Mouse (Mus musculus) C2C12 (cell line): ENCODE results near the gene Xylt1. TPM values are rescaled to one million over a fixed set of nuclear protein-coding genes. Genes with fewer than 3 reads are reported as not detected.

Experiments used
- H3K27me3 ChIP-seq: one replicate; pipeline ENCODE4 v1.6.1; 2011; ENCODE audit not compliant: control insufficient read depth, insufficient read depth, insufficient read length
- H3K36me3 ChIP-seq: one replicate; pipeline ENCODE4 v1.6.1; 2011; ENCODE audit not compliant: control insufficient read depth, insufficient read depth
- H3K4me3 ChIP-seq: one replicate; pipeline ENCODE4 v1.5.1; 2011; ENCODE audit warnings: mild to moderate bottlenecking, control low read depth; ENCODE audit not compliant: poor library complexity, insufficient read depth, severe bottlenecking
- H3K79me2 ChIP-seq: one replicate; pipeline ENCODE4 v1.6.1; 2011; ENCODE audit not compliant: control insufficient read depth, insufficient read depth
- H3K79me3 ChIP-seq: one replicate; pipeline ENCODE4 v1.6.1; 2011; ENCODE audit warnings: low read depth, control low read depth
- H3ac ChIP-seq: one replicate; pipeline ENCODE3; 2011; ENCODE audit warnings: low read depth; ENCODE audit not compliant: control insufficient read depth, insufficient read length
- CEBPB ChIP-seq: IDR thresholded peaks from one replicate; pipeline ENCODE4 v1.6.1; 2011; ENCODE audit warnings: low read depth, mild to moderate bottlenecking, control low read depth, moderate library complexity
- CTCF ChIP-seq: IDR thresholded peaks from one replicate; pipeline ENCODE4 v1.5.1; 2011; ENCODE audit not compliant: control insufficient read depth, insufficient read depth, insufficient read length
- FOSL1 ChIP-seq: IDR thresholded peaks from one replicate; pipeline ENCODE4 v1.8.0; 2011; ENCODE audit warnings: mild to moderate bottlenecking, low read length; ENCODE audit not compliant: poor library complexity, insufficient read depth, severe bottlenecking
- MAX ChIP-seq: IDR thresholded peaks from one replicate; pipeline ENCODE4 v1.6.1; 2011; ENCODE audit warnings: mild to moderate bottlenecking, control low read depth
- MYOD1 ChIP-seq: IDR thresholded peaks from one replicate; pipeline ENCODE4 v1.6.1; 2011; ENCODE audit warnings: low read depth; ENCODE audit not compliant: control insufficient read depth, insufficient read length
- MYOG ChIP-seq: IDR thresholded peaks from one replicate; pipeline ENCODE4 v1.6.1; 2011; ENCODE audit not compliant: control insufficient read depth, insufficient read length; ENCODE audit errors: extremely low read depth
- USF1 ChIP-seq: IDR thresholded peaks from one replicate; pipeline ENCODE4 v1.6.1; 2011; ENCODE audit warnings: low read depth, mild to moderate bottlenecking, control low read depth, moderate library complexity
- polyA plus RNA-seq: library from polyadenylated mRNA; unstranded; fragments of >200 nt; fragmentation: generic; extraction: Trizol; gene quantifications from one replicate; pipeline ENCODE4 v1.2.1, GENCODE M21; 2012; ENCODE audit warnings: missing spikeins

The Xylt1 gene
- polyA plus RNA-seq, 1 experiment: not detected

DNA sequence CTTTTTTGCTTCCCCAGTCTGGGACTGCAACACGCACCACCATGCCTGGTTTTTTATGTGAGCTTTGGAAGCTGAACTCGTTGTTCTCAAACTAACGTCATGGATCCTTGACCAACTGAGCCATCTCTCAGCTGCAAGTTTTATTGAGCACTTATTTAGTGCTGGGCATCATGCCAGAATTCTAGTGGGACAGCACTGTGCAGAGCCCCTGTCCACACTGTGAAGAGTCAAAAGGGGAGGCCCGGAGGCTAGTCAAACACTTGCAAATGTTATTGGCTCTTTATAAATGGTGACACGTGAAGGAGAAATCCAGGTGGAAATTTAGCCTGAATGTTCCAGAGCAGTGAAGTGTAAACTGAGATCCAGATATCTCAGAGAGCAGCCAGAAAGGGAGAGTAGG is 121.6 kb downstream of the Xylt1 start:
- Histone ChIP-seq H3K4me3 (no peak overlapping the region), H3K27me3 (no peaks in the 10 kb centered on the region), H3K79me3 (no peaks in the 10 kb centered on the region), H3K79me2 (no peaks in the 10 kb centered on the region), H3K36me3 (no peaks in the 10 kb centered on the region), H3ac (no peak overlapping the region)
- no peak for TF ChIP-seq CEBPB
- TF ChIP-seq MYOD1: no peak
- no peak for TF ChIP-seq MAX
- no peak for TF ChIP-seq USF1
- no peak for TF ChIP-seq MYOG
- no peak for TF ChIP-seq FOSL1
- TF ChIP-seq CTCF: no peak

DNA sequence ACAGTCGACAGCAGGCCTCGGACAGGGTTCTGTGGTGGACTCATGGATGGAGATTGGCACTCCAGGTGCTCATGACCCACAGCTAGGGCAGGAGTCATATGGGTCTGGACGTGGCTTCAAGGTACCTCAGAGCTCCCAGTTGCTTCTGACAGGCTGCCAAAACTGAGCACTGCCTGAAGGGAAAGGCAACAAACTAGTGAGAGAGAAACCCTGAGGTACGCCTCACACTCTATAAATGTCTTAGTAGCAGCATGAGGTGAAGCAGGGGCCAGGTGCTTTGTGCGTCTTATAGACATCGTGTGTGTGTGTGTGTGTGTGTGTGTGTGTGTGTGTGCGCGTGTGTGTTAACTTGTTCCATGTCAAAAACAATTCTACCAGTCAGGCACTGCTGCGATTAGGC is 122.9 kb downstream of the Xylt1 start:
- H3K36me3 ChIP-seq: no peaks in the 10 kb centered on the region
- no peaks in the 10 kb centered on the region for H3K79me2 ChIP-seq
- H3ac ChIP-seq: no peak overlapping the region
- TF ChIP-seq USF1: no peak
- TF ChIP-seq MAX: no peak
- TF ChIP-seq MYOD1: no peak
- TF ChIP-seq CTCF: no peak
- TF ChIP-seq MYOG: no peak
- no peak for TF ChIP-seq FOSL1
- no peak for TF ChIP-seq CEBPB
- H3K27me3 ChIP-seq: no peaks in the 10 kb centered on the region
- no peak overlapping the region for H3K4me3 ChIP-seq
- H3K79me3 ChIP-seq: no peaks in the 10 kb centered on the region

GRCm38 (mm10) chr7:117505791-117506190 is 125.0 kb downstream of the Xylt1 start:
- Histone ChIP-seq H3ac (no peak overlapping the region), H3K36me3 (no peaks in the 10 kb centered on the region), H3K4me3 (no peak overlapping the region), H3K27me3 (no peaks in the 10 kb centered on the region), H3K79me3 (no peaks in the 10 kb centered on the region), H3K79me2 (no peaks in the 10 kb centered on the region)
- TF ChIP-seq MAX: no peak
- no peak for TF ChIP-seq MYOD1
- TF ChIP-seq CTCF: no peak
- no peak for TF ChIP-seq CEBPB
- TF ChIP-seq USF1: no peak
- TF ChIP-seq FOSL1: no peak
- no peak for TF ChIP-seq MYOG

GRCm38 (mm10) chr7:117507351-117507750 is 126.6 kb downstream of the Xylt1 start:
- TF ChIP-seq MYOD1 (no peak), CTCF (no peak), MYOG (no peak), MAX (no peak), USF1 (no peak), CEBPB (no peak), FOSL1 (no peak)
- Histone ChIP-seq H3ac (no peak overlapping the region), H3K27me3 (no peaks in the 10 kb centered on the region), H3K79me3 (no peaks in the 10 kb centered on the region), H3K4me3 (no peak overlapping the region), H3K79me2 (no peaks in the 10 kb centered on the region), H3K36me3 (no peaks in the 10 kb centered on the region)

- TF ChIP-seq MAX: no peak
- TF ChIP-seq CTCF: no peak
- no peak for TF ChIP-seq MYOG
- TF ChIP-seq USF1: no peak
- TF ChIP-seq CEBPB: no peak
- no peak for TF ChIP-seq FOSL1
- no peak for TF ChIP-seq MYOD1
- no peaks in the 10 kb centered on the region for H3K79me3 ChIP-seq
- H3K27me3 ChIP-seq: no peaks in the 10 kb centered on the region
- no peak overlapping the region for H3K4me3 ChIP-seq
- H3K36me3 ChIP-seq: no peaks in the 10 kb centered on the region
- H3ac ChIP-seq: no peak overlapping the region
- H3K79me2 ChIP-seq: no peaks in the 10 kb centered on the region
Measured at GRCm38 (mm10) chr7:117508090-117508489, 127.3 kb downstream of the Xylt1 start.

DNA sequence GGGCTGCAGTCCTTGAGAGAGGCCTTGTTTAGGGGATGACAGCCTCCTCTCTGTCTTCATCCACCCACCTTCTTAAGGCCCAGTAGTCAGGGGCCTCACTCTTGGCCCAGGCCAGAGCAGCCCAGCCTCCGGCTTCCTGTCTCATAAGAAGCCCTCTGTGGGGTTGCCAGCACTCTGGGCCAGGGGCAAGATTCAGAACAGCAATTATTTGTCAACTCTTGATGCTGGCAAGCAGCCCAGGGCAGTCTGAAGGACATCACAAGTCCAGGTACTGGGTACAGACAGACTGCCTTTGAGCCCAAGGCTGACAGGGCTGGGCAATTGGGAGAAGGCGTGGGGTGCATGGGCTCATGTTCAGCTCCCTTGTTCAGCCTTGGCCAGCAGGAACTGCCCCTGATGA is 129.3 kb downstream of the Xylt1 start:
- H3K36me3 ChIP-seq: no peaks in the 10 kb centered on the region
- no peaks in the 10 kb centered on the region for H3K79me2 ChIP-seq
- H3K27me3 ChIP-seq: no peaks in the 10 kb centered on the region
- no peaks in the 10 kb centered on the region for H3K79me3 ChIP-seq
- no peak overlapping the region for H3ac ChIP-seq
- TF ChIP-seq CTCF: no peak
- TF ChIP-seq MYOG: no peak
- no peak overlapping the region for H3K4me3 ChIP-seq
